Mouse (Mus musculus): Measurements from ENCODE around the gene Ttc39b.

Ttc39b gene

DNA sequence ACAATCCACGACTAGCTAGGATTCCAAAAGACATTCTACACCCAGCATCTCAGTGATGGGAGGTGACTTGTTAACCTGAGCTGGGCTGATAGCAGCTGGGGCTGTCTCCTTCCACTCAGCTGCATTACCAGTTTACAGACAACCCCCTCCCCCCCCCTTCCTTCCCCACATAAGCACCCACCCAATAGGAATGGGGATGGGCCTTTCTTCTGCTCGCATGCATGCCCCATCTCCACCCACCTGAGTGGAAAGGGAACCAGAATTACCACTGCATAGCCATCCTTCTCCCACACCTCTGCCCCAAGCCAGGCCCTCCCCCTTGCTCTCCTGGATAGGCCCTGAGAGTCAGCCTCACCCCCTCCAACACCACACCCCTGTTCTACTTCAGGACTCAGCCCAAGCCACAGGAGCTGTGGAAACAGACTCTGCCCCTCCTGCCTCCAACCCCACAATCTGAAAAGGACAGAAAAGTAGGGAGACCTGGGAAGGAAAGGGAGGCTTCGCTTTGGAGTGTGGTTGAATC, 6.2 kb downstream of the Ttc39b start:
- DNase-seq (ENCODE audit: low spot score in 2 of 2), result no peak

DNA sequence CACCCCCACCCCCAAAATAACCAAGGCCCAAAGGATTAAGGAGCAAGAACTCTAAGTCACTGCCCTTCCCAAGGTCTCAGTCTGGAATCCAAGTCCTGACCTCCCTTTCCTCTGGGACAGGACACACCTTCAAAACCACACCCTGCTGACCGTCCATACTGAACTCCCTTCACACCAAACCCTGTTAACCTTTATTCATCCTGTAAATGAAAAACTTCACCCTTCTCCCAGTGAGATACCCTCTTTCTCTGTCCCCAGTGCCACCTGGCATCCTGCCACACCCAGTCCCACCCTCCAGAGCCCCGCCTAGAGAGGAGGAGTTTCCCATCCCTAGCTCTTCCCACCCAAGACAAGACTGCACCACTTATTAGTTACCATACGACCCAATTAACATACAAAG, 7.3 kb downstream of the Ttc39b start:
- no peak for DNase-seq (ENCODE audit: low spot score in 2 of 2)

DNA sequence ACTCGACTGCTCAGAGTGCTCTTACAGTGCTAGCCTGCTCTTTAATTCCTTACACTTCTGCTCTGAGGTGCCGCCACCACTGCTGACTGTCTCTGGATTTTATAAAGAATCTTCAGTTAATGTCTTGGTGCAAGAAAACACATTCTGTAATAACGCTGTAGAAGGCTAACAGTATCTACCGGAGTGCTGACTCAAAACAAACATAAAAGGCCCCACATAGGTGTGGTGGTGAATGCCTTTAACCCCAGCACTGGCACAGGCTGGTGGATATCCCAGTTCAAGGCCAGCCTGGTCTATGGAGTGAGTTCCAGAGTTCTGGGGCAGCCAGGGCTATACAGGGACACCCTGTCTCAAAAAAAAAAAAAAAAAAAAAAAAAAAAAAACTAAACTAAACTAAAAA, 8.1 kb downstream of the Ttc39b start:
- no peak for DNase-seq (ENCODE audit: low spot score in 2 of 2)

DNA sequence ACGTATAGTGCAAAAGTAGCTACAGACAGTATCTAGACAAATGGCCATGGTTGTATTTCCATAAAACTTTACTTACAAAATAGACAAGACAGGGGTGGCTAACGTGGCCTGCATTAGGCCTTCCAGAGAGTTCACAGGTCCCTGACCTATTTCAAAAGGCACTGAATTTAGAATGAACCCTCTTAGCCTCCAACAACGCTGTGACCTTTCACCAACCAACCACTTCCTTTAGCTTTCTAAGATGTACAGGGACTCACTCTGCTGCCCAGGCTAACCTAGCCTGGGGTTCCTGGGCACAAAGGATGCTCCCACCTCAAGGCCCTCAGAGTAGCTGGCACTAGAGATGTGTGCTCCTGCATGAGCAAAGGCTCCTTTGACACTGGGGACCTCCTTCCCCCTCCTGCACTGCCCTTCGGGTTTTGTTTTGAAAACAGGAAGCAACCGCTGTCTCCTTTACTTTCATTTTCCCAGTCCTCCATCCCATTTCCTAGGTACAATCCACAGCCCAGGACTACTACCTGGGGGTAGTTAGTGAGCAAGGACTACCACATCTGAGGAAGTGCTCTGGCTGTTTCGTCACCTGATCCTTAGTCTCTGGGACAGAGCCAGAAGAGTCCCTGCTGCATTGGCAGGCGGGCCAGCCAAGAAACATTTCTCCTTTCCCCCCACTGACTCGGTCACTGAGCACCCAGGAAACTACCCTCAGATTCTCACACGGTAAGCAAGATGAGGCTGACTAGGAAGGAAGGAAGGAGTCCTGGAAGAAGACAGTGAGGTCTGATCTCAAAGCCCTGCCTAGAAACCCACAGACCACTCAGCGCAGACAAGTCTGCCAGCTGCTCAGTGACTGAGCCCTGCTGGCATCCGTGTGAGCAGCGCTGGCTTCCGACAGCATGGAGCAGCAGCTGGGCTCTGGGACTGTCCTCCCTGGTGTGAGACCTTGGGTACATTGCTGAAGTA, 8.9 kb downstream of the Ttc39b start:
- no peak for DNase-seq (ENCODE audit: low spot score in 2 of 2)

DNA sequence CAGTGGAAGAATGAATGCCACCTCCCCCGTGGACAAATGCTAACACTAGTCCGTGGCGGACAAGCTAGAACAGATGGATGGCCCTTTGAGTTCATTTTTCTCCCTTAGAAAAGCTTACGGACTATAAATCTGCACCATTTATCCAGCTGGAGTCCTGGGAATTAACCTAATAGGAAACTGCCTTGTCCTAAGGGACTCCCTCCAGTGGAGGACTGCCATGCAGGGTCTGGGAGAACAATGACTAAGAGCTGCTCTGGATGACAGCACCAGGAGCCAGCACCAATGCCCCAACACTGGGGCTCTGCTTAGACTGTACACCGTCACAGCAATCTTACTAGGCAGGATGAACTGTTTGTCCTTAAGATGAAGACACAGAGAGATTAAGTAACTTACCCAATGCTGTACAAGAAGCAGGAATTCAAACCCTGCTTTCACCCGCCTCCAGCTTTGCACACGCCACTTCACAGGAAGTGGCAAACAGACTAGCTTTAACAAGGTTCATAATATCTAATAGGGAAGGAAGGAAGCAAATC, 9.7 kb downstream of the Ttc39b start:
- DNase-seq (ENCODE audit: low spot score in 2 of 2), result no peak

DNA sequence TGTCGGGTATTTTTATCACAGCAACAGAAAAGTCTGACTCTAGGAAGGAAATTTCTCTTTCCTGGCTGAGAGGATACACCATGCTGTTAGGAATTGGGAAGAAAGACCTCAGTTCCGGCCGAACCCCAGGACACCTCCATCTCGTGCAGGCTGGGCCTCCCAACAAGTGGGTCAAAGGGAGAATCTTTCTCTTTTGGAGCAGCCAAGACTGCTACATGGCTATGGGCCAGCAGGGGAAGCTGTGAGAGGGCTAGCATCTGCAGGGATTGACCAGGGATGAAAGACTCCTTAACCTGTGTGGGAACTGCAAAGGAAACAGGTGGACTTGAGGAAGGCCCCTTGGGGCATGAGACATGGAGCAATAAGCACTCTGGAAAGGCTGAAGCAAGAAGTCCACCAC, 11.7 kb downstream of the Ttc39b start:
- DNase-seq (ENCODE audit: low spot score in 2 of 2), result no peak

DNA sequence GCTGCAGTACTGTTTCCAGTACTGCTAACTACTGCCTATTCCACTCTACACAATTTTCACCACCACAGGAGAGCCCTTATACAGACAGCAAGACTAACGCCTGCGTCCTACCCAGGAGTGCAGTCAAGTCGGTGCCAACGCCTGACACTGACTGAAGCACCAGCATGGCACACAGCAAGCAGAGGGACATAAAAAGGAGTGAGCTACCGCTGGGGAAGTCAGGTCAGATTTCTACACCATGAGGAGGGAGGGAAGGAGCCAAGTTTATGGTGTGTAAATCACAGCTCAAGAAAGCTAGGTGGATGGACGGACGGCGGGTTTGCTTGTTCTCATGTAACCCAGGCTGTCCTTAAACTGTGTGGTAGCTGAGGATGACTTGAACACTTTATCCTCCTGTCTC, 12.6 kb downstream of the Ttc39b start:
- DNase-seq (ENCODE audit: low spot score in 2 of 2), result no peak

DNA sequence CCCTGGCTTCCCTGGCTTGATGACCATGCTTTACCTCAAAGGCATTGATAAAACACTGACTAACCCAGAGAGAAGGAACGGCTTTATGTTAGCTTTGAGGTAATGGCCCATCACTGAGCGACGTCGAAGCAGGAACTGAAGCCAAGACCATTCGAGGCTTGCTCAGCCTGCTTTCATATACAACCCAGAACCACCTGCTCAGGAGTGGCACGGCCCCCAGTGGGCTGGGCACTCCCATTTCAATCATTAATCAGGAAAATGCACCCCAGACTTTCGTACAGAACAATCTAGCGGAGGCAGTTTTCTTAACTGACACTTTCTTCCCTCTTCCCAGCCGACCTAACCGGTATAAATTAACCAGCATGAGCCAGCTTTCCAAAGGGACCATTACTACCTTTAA, 13.1 kb downstream of the Ttc39b start:
- DNase-seq (ENCODE audit: low spot score in 2 of 2), result no peak

DNA sequence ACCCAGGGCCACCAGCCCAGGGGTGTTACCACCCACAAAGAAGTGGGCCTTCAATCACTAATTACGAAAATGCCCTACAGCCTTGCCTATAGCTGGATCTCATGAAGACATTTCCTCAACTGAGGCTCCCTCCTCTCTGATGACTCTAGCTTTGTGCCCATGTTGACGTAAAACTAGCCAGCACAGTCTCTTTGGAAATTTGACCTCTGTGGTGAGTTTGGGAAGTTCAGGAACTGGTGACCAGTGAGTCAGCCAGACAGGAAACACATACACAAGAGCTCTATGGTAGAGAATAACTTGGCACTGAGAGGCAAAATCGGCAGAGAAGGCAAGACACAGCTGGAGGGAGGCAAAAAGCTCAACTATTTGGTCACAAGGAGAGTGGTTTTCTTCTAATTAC, 15.1 kb downstream of the Ttc39b start:
- DNase-seq (ENCODE audit: low spot score in 2 of 2), result no peak

DNA sequence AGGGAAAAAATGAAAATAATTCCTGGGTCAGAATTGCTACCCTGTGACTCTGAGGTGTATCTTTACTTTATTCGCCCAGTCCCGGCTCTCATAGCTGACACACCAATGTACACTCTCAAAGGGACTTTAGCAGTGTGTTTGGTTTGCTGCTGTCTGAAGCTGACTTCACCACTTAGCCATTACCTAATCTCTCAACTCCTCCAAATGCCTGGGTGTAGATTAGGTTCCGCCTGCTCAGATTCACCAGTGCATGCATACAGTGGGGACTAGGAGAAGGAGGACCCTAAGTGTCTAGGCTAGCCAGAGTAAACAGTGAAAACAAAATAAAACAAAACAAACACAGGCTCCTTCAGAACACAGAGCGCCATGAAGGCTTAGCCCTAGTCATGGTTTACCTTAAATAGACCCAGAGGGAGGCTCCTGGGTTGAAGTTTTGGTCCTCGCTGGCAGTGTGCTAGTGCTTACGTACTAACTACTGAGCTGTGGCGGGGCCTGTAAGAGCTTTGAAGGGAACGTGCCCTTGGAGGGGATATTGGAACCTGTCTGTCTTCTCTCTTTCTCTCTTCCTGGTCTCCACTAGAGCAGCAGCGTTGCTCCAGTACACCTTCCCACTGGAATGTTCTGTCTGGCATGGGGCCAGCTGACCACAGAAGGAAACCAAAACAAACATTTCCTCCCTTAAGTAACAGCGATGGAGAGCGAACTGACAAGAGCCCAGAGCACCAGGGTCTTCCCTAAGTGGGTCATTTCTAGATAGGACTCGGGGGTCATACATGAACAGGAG, 16.2 kb downstream of the Ttc39b start:
- no peak for DNase-seq (ENCODE audit: low spot score in 2 of 2)

DNA sequence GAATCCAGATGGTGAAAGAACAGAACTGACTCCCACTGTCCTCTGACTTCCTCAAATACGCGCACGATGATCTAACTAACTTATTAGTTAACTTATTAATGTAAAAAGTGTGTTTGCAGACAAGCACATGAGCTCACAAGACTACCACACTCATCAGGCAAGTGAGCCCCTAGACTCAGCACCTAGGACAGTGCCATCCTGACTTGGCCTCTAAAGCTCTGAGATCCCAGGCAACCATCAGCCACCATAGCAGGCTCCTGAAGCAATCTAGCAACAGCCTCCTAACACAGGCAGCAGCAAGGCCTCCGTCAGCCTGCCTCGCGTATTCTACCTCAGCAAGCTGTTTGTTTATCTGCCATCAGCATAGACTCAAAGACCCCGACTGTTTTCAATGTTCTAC, 17.2 kb downstream of the Ttc39b start:
- DNase-seq (ENCODE audit: low spot score in 2 of 2), result no peak

DNA sequence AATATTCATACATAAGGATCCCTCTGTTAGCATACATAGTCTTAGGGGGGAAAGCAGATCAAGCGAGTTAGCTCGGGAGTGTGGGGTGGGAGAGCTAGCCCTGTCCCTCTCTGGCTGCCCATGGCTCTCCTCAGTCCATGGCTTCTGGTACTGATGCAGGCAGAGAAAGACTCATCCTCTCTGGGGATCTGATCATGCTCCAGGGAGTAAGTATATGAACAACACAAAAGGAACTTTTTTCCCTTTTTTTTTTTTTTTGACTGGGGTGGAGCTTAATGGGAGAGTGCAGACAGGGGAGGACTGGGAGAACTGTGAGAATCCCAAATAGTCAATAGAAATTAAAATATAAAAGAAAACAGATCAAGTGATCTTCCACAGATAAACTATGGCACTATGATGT, 19.0 kb downstream of the Ttc39b start:
- no peak for DNase-seq (ENCODE audit: low spot score in 2 of 2)

DNA sequence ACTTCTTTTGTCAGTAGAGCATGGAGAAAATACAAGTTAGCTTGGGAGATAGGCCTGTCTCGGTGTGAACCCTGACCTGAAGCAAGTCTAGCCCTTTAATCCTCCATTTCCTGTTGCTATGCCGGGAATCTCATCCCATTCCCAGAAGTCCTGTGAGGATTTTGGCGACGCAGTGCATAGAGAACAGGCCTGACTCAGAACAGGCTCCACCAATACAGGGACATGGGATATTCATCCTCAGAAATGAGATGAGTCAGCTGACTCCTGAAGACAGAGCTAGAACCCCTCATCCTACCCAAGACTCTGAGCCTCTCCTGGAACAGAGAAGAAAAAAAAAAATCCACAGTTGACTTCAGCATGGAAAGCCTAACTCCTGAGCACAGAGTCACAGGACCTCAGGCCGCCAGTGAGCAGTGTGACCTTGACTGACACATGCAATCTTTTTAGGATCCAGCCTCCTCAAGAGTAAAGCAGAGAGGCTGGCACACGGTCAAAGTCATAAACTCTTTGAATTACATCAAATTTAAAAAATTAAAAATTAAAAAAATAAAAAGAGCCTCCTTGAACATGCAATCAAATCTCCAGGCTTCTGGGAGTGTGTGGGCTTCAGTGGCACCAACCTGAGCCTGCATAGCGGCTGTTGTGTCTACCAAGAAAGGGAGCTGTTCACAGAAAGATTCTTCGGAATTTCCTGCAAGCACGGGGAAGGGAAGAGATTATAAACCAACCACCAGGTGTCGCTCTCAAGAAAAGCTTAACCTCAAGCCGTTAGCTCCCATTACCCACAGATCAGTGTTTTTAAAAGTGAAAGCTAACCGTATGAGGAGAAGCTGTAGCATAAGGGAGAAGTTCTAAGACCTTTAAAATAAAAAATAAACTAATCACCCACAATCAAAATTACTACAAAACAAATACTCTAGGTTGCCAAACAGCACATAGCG, 20.9 kb downstream of the Ttc39b start:
- DNase-seq (ENCODE audit: low spot score in 2 of 2), result peak in 1 of 2 experiments; percentile 64

DNA sequence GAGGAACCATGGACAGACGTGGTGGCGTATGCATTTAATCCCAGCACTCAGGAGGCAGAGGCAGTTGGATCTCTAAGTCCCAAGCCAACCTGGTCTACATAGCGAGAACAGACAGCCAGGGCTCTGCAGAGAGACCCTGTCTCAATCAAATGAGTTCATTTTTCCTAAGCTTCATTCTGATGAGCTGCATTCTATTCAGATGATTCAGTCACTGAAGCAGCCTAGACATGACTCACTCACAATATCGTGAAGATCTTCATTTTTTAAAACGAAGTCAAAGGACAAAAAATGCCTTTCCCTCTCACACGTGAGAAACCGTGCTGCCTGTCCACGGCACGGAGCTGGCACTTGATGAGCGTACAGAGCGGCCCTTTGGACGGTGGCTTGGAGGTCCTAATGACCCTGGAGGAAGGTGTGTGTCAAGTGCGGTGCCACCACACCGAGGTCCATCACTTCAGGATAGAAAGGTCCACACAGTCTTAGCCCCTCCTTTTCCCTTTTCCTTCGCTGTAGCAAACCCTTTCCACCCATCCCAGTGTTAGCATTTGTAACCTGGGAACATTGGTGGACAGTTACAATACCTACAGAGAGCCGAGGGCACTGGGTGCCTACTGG, 21.8 kb downstream of the Ttc39b start:
- DNase-seq (ENCODE audit: low spot score in 2 of 2), result no peak

DNA sequence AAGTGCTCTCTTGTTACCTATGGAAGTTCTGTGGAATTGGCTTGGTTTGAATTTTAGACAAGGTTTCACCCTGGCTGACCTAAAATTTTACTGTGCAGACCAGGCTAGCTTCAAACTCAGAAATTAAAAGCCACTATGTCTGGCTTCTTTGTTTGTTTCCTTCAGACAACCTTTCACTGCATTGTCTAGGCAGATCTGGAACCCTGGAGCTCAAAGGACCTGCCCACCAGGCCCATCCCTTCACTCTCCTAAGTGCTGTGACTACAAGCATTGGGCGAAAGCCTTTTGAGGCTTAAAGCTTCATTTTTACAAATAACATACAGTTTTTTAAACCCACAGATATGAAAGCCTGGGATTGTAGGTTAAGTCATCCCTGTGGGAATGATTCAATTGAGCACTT, 22.3 kb downstream of the Ttc39b start:
- no peak for DNase-seq (ENCODE audit: low spot score in 2 of 2)

DNA sequence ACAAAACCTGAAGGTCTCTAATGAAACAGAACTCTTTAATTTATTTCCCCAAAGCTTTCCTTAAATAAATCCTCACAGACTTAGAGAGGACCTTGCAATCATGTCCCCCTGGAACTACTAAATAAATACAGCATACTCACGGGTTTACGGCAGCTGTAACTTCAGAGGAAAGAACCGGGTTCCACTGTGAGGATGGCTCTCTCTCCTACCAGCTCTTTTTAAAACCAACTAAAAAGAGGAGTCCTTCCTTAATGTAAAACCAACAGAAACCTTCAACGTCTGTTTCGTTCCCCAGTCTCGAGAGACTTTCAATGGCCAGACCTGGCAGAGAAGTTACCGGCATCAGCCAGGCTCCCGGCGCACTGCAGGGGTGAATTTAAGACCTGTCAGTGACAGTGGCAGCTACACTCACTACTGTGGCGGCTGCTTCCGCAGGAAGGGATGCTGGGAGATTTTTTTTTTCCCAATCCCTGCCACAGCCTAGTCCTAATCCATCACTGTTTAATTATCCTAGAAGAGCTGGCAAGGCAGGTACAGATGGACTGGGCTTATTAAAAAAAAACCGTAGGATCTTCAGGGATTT, 39.2 kb downstream of the Ttc39b start:
- DNase-seq (ENCODE audit: low spot score in 2 of 2), result no peak

DNA sequence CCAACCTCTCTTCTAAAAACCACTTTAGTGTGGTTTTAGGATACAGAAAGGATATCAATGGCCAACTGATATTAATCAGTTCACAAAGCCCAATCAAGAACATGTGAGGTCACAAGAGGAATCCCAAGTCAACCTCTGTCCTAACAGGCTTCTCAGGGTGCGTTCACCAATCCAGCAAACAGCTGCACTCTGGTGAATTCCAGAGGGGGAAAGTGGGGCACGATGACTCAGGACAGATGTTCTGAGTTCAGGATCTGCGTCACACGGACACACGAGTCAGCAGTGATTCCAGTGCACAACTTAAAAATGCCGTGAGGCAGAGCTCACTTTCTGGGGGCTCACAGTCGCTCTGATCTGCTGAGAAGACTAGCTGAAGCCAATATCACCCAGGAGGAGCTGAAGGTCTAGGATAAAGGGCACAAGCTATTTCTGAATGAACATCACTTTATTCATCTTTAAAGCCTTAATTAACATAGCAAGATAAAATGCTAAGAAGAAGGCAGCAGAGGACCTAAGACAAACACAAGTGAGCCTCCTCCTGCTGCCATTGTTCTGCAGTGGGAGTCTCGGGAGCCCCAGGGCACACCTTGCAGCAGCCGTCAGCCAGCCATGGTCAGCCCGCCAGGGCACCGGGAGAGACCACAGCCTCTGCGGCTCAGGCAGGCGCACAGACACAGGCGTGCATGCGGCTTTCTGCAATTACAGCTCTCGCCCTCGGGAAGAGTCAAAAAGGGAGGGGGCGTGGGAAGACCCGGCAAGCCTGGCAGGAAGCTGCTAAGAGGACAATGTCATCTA, 39.9 kb downstream of the Ttc39b start:
- DNase-seq (ENCODE audit: low spot score in 2 of 2), result no peak

DNA sequence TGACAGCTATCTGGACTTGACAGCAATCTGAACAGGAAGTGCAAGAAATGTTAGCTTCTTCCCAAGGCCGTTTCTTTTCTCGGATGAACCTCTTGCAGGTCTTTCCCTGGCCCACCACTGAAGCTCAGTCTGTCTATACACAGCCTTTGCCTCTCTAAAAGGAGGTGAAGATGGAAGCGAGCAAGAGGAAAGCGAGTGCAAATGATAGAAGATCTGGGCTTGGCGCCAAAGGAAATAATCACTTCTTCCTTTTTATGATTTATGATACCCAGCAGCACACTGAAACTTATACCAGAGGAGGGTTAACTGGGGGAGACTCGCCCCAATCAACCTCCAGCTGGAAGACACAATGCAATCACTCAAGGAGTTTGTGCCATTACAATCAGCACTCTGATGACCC, 41.6 kb downstream of the Ttc39b start:
- no peak for DNase-seq (ENCODE audit: low spot score in 2 of 2)

DNA sequence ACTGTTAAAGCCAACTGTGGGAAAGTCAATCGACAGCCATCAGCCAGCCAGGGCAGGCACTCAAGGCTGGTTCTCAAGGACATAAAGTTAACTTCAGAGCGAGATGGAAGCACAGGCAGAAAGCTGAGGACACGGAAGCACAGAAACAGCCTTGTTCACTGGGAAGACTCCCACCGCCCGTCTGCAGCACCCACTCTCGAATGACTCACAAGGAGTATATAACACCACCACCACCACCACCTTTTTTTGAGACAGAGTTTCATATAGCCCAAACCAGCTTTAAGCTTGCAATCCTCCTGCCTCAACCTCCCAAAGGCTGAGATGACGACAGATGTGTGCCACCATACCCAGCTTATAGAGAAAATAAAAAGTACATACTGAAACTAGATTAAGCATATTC, 44.8 kb downstream of the Ttc39b start:
- no peak for DNase-seq (ENCODE audit: low spot score in 2 of 2)

DNA sequence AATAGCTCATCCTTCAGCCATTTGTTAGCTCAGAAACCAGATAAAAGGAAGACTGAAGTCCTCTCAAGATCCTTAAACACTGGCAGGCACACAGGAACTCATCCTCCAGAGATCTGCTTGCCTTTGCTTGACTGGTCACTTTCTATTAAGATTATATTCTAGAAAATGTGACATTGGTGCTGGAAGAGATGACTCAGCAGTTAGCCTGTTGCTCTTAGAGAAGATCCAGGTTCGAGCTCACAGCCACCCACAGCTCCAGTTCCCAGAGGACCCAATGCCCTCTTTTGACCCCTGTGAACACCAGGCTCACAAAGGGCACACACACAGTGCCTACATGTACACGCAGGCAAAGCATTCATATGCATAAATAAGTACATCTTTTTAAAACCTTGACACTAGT, 49.8 kb downstream of the Ttc39b start:
- no peak for DNase-seq (ENCODE audit: low spot score in 2 of 2)
